Mouse (Mus musculus): ENCODE data around the gene Cenpi.

GRCm38 (mm10) chrX:134275715-134276114 is 32.2 kb upstream of the Cenpi start:
- TF ChIP-seq POLR2A (IDR thresholded peaks at IDR 0.05; ENCODE audit: control insufficient read depth, extremely low read depth, insufficient read depth, low read length, poor library complexity) = no peak
- no peak for TF ChIP-seq CTCF (IDR thresholded peaks at IDR 0.05; ENCODE audit: borderline replicate concordance, control insufficient read depth, extremely low read depth, insufficient read depth, low read length, poor library complexity)
